Mouse (Mus musculus) cerebellum, adult (tissue): ENCODE results near the gene Olfr890.
"Not testable (repeated sequence)": the region's sequence is repeated elsewhere in the genome, so short reads cannot be mapped to it uniquely, and the experiment has no call there.

ENCODE experiments used
- ATAC-seq: cut with Nextera tagmentation; 2 replicates; pipeline ENCODE4 v1.9.2; 2017; ENCODE audit warnings: mild to moderate bottlenecking, moderate library complexity, mixed read lengths; ENCODE audit not compliant: insufficient number of reproducible peaks, low FRiP score, low TSS enrichment

Gene Olfr890

DNA sequence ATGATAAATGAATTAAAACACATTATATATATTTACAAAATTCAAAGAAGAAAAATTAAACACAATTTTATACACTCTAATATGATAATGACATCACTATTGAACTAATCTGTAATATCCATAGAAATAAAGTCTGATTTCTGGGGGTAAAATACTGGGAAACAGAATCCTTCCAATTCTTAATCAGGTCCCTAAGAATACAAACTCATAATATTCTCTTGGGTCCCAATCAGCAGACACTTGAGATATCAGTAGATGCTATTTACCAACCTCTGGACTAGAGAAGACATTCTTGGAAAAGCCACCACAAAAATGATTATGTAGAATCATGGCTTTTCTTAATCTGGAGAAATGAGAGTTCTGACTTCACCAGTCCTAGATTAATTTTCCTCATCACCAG lies at the start of gene Olfr890:
Olfr890 (plus strand) TSS at position 301 of the 400 bp plus-strand sequence.
- ATAC-seq = no peak

DNA sequence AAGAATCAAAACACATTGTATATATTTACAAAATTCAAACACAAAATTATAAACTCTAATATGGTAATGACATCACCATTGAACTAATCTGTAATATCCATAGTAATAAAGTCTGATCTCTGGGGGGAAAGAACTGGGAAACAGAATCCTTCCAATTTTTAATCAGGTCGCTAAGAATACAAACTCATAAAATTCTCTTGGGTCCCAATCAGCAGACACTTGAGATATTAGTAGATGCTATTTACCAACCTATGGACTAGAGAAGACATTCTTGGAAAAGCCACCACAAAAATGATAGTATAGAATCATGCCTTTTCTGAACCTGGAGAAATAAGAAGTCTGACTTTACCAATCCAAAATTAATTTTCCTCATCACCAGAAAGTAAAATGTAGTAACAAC lies 34.5 kb upstream of the Olfr890 start, which contains the start of gene Olfr888:
Olfr888 (plus strand) TSS at position 301 of the 400 bp plus-strand sequence.
- no peak for ATAC-seq

DNA sequence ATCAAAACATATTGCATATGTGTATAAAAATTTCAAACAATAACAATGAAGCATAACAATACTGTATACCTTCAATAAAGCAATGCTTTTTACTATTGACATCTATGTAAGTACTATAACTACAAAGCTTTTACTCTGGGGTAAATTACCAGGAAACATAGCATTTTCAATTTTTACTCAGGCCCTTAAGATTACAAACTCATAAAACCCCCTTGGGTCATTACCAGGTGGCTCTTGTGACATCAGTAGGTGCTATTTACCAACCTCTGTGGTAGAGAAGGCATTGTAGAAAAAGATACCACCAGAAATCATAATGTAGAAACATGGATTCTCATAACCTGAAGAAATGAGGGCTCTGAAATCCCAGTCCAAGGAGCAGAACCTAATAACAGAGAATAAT lies 27.4 kb upstream of the Olfr890 start, which contains the start of gene Olfr889:
Olfr889 (plus strand) TSS at position 301 of the 400 bp plus-strand sequence.
- ATAC-seq = no peak

DNA sequence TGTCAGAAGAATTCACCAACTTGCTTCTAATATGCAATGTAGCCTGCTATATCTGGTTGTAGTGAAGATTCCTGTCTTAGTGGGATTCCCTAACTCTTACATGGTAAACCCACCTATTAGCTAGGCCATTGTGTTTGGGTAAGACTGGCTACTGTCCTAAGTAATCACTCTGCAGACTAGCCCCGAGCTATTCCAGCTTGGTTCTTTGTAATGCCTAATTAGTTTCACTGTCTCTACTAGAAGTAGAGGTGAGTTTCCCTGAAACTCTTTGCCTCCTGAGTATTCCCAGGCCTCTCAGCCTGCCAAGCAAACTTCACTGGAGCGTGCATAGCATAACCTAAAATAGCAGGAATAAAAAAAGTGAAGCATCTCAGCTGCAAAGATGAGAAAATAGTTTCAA lies 26.0 kb downstream of the Olfr890 start:
- not testable (repeated sequence) for ATAC-seq

DNA sequence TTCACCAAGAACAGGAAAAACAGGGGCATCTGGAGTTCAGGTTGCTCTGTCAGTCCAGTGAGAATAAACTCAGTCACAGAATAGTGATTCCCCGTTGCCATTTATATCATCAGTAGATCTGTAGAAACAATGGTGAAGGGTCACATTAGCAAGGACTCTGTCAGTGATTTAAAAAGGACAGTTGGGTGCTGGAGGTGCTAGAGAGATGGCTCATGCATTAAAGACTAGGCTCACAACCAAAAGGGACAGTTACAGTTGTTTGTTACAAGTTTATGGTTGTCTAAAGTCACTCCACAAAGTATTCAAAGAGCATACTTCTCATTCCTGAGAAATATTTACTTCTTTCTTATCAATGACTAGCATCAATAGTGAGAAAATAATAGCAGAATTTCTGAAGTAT lies 38.4 kb downstream of the Olfr890 start, which contains the start of gene Olfr891:
Olfr891 (minus strand) TSS at position 101 of the 400 bp plus-strand sequence.
- ATAC-seq = no peak
